Mouse (Mus musculus) CH12.LX (cell line): ENCODE measurements around the gene Hps6. TPM values are rescaled to one million over a fixed set of nuclear protein-coding genes. Genes with fewer than 3 reads are reported as not detected.

ENCODE experiments used
- DNase-seq: peaks from one replicate; pipeline ENCODE4 v3.0.0-alpha.2; 2013; ENCODE audit errors: extremely low read depth
- H3K27ac ChIP-seq: 2 replicates; pipeline ENCODE4 v1.5.1; 2012; ENCODE audit warnings: low read depth, mild to moderate bottlenecking, control low read depth, moderate library complexity; ENCODE audit not compliant: insufficient read depth
- H3K27me3 ChIP-seq: replicated peaks from 2 replicates; pipeline ENCODE3; 2012; ENCODE audit warnings: inconsistent platforms
- H3K36me3 ChIP-seq, 2 experiments: replicated peaks in 1 of 2; 2 replicates each; pipeline versions ENCODE3 to v1.6.1; 2012; ENCODE audit warnings: inconsistent platforms in 1 of 2, low read length in 1 of 2, mild to moderate bottlenecking in 1 of 2, mixed read lengths in 1 of 2, moderate library complexity in 1 of 2; ENCODE audit not compliant: control insufficient read depth in 1 of 2, insufficient read depth in 1 of 2
- H3K4me1 ChIP-seq, 2 experiments: 2 replicates each; pipeline ENCODE4 v1.6.1; 2012; ENCODE audit warnings: inconsistent platforms in 1 of 2, moderate library complexity in 1 of 2; ENCODE audit not compliant: insufficient read depth in 2 of 2, control insufficient read depth in 1 of 2
- H3K4me2 ChIP-seq: 2 replicates; pipeline ENCODE4 v1.6.1; 2012; ENCODE audit warnings: low read depth, mild to moderate bottlenecking, control low read depth; ENCODE audit not compliant: poor library complexity, insufficient read depth, severe bottlenecking
- H3K4me3 ChIP-seq, 3 experiments: fragments of 150-350 bp in 1 of 3; sonication (generic) in 1 of 3; replicated peaks in 1 of 3; 2 replicates each; pipeline versions ENCODE3 to v1.5.1; 2011 to 2012; ENCODE audit warnings: low read depth in 2 of 3, low read length in 2 of 3, mild to moderate bottlenecking in 2 of 3, moderate library complexity in 2 of 3, control low read depth in 1 of 3, improper control_type of control experiment in 1 of 3, inconsistent platforms in 1 of 3, mixed read lengths in 1 of 3; ENCODE audit not compliant: poor library complexity in 1 of 3
- H3K79me2 ChIP-seq: replicated peaks from 2 replicates; pipeline ENCODE4 v1.6.1; 2012; ENCODE audit warnings: mild to moderate bottlenecking, moderate library complexity; ENCODE audit not compliant: control insufficient read depth, poor library complexity, insufficient read depth, severe bottlenecking; ENCODE audit errors: extremely low read depth
- H3K9ac ChIP-seq: 2 replicates; pipeline ENCODE4 v1.6.1; 2012; ENCODE audit warnings: low read depth, mild to moderate bottlenecking, control low read depth, moderate library complexity; ENCODE audit not compliant: insufficient read depth
- H3K9me3 ChIP-seq: replicated peaks from 2 replicates; pipeline ENCODE3; 2012; ENCODE audit warnings: low read length, inconsistent platforms, mixed read lengths
- BHLHE40 ChIP-seq: IDR thresholded peaks from 2 replicates; pipeline ENCODE4 v1.6.1; 2011; ENCODE audit warnings: mild to moderate bottlenecking, low read depth, low read length, improper control_type of control experiment
- CHD1 ChIP-seq: IDR thresholded peaks from 2 replicates; pipeline ENCODE4 v1.6.1; 2012; ENCODE audit warnings: low read depth, low read length, improper control_type of control experiment, inconsistent platforms
- CHD2 ChIP-seq: IDR thresholded peaks from 2 replicates; pipeline ENCODE4 v1.6.1; 2011; ENCODE audit warnings: low read length, improper control_type of control experiment
- CTCF ChIP-seq, 2 experiments: IDR thresholded peaks in 1 of 2; conservative IDR thresholded peaks in 1 of 2; 2 replicates each; pipeline ENCODE4 v1.5.1; 2011 to 2012; ENCODE audit warnings: low read depth in 2 of 2, low read length in 2 of 2, improper control_type of control experiment in 1 of 2, inconsistent platforms in 1 of 2, mild to moderate bottlenecking in 1 of 2, moderate library complexity in 1 of 2
- E2F4 ChIP-seq: IDR thresholded peaks from 2 replicates; pipeline ENCODE4 v1.6.1; 2011; ENCODE audit warnings: low read depth, low read length, improper control_type of control experiment; ENCODE audit not compliant: insufficient replicate concordance
- ELF1 ChIP-seq: IDR thresholded peaks from 2 replicates; pipeline ENCODE4 v1.6.1; 2014; ENCODE audit warnings: low read depth, mild to moderate bottlenecking, inconsistent platforms, low read length, improper control_type of control experiment
- EP300 ChIP-seq: IDR thresholded peaks from 2 replicates; pipeline ENCODE4 v1.6.1; 2011; ENCODE audit warnings: low read length, improper control_type of control experiment
- ETS1 ChIP-seq: conservative IDR thresholded peaks from 2 replicates; pipeline ENCODE4 v1.6.1; 2012; ENCODE audit warnings: low read depth, mild to moderate bottlenecking, inconsistent platforms, low read length, improper control_type of control experiment, moderate library complexity
- GABPA ChIP-seq: IDR thresholded peaks from 2 replicates; pipeline ENCODE4 v1.6.1; 2012; ENCODE audit warnings: low read depth, low read length, improper control_type of control experiment, inconsistent platforms; ENCODE audit not compliant: insufficient replicate concordance
- HCFC1 ChIP-seq: IDR thresholded peaks from 2 replicates; pipeline ENCODE4 v1.6.1; 2012; ENCODE audit warnings: low read depth, mild to moderate bottlenecking, inconsistent platforms, low read length, improper control_type of control experiment
- IRF4 ChIP-seq: IDR thresholded peaks from 2 replicates; pipeline ENCODE4 v1.6.1; 2014; ENCODE audit warnings: low read depth, mild to moderate bottlenecking, inconsistent platforms, low read length, improper control_type of control experiment
- JUN ChIP-seq: IDR thresholded peaks from 2 replicates; pipeline ENCODE4 v1.6.1; 2011; ENCODE audit warnings: low read depth, mild to moderate bottlenecking, low read length, improper control_type of control experiment, moderate library complexity; ENCODE audit not compliant: insufficient read depth
- JUND ChIP-seq: conservative IDR thresholded peaks from 2 replicates; pipeline ENCODE4 v1.6.1; 2011; ENCODE audit warnings: low read depth, low read length, improper control_type of control experiment
- KAT2A ChIP-seq: IDR thresholded peaks from 2 replicates; pipeline ENCODE4 v1.6.1; 2012; ENCODE audit warnings: low read length, improper control_type of control experiment, inconsistent platforms; ENCODE audit not compliant: insufficient replicate concordance
- MAFK ChIP-seq: IDR thresholded peaks from 2 replicates; pipeline ENCODE4 v1.6.1; 2011; ENCODE audit warnings: low read length, improper control_type of control experiment; ENCODE audit not compliant: insufficient replicate concordance
- MAX ChIP-seq: IDR thresholded peaks from 2 replicates; pipeline ENCODE4 v1.6.1; 2011; ENCODE audit warnings: low read length, improper control_type of control experiment
- MAZ ChIP-seq: IDR thresholded peaks from 2 replicates; pipeline ENCODE4 v1.6.1; 2012; ENCODE audit warnings: low read depth, mild to moderate bottlenecking, inconsistent platforms, low read length, improper control_type of control experiment, moderate library complexity
- MEF2A ChIP-seq: IDR thresholded peaks from 2 replicates; pipeline ENCODE4 v1.6.1; 2014; ENCODE audit warnings: low read depth, mild to moderate bottlenecking, inconsistent platforms, low read length, improper control_type of control experiment, borderline replicate concordance
- MXI1 ChIP-seq: IDR thresholded peaks from 2 replicates; pipeline ENCODE4 v1.6.1; 2011; ENCODE audit warnings: mild to moderate bottlenecking, low read depth, low read length, improper control_type of control experiment
- MYC ChIP-seq: IDR thresholded peaks from 2 replicates; pipeline ENCODE4 v1.6.1; 2011; ENCODE audit warnings: low read depth, mild to moderate bottlenecking, improper control_type of control experiment, low read length
- NELFE ChIP-seq: IDR thresholded peaks from 2 replicates; pipeline ENCODE4 v1.6.1; 2011; ENCODE audit warnings: low read depth, low read length, improper control_type of control experiment
- NRF1 ChIP-seq: IDR thresholded peaks from 2 replicates; pipeline ENCODE4 v1.6.1; 2014; ENCODE audit warnings: low read depth, mild to moderate bottlenecking, inconsistent platforms, low read length, improper control_type of control experiment, moderate library complexity
- PAX5 ChIP-seq: IDR thresholded peaks from 2 replicates; pipeline ENCODE4 v1.6.1; 2012; ENCODE audit warnings: low read length, inconsistent platforms, mixed read lengths
- POLR2A ChIP-seq: IDR thresholded peaks from 2 replicates; pipeline ENCODE4 v1.6.1; 2011; ENCODE audit warnings: low read depth, mild to moderate bottlenecking, improper control_type of control experiment, low read length
- POLR2AphosphoS2 ChIP-seq: IDR thresholded peaks from 2 replicates; pipeline ENCODE4 v1.6.1; 2011; ENCODE audit warnings: low read depth, low read length, improper control_type of control experiment
- RAD21 ChIP-seq: IDR thresholded peaks from 2 replicates; pipeline ENCODE4 v1.6.1; 2011; ENCODE audit warnings: low read depth, mild to moderate bottlenecking, low read length, improper control_type of control experiment, moderate library complexity
- RCOR1 ChIP-seq: conservative IDR thresholded peaks from 2 replicates; pipeline ENCODE4 v1.6.1; 2012; ENCODE audit warnings: low read depth, mild to moderate bottlenecking, inconsistent platforms, low read length, improper control_type of control experiment
- SIN3A ChIP-seq: IDR thresholded peaks from 2 replicates; pipeline ENCODE4 v1.6.1; 2012; ENCODE audit warnings: low read length, improper control_type of control experiment, inconsistent platforms
- SMC3 ChIP-seq: IDR thresholded peaks from 2 replicates; pipeline ENCODE4 v1.6.1; 2011; ENCODE audit warnings: low read depth, low read length, improper control_type of control experiment
- TBP ChIP-seq: conservative IDR thresholded peaks from 2 replicates; pipeline ENCODE4 v1.6.1; 2011; ENCODE audit warnings: low read depth, low read length, improper control_type of control experiment
- TCF12 ChIP-seq: IDR thresholded peaks from 2 replicates; pipeline ENCODE4 v1.6.1; 2014; ENCODE audit warnings: low read depth, mild to moderate bottlenecking, inconsistent platforms, low read length, improper control_type of control experiment
- UBTF ChIP-seq: IDR thresholded peaks from 2 replicates; pipeline ENCODE4 v1.6.1; 2012; ENCODE audit warnings: low read depth, mild to moderate bottlenecking, inconsistent platforms, low read length, improper control_type of control experiment, moderate library complexity
- USF1 ChIP-seq: IDR thresholded peaks from 2 replicates; pipeline ENCODE4 v1.6.1; 2014; ENCODE audit warnings: low read depth, mild to moderate bottlenecking, inconsistent platforms, low read length, improper control_type of control experiment
- USF2 ChIP-seq: conservative IDR thresholded peaks from 2 replicates; pipeline ENCODE4 v1.6.1; 2011; ENCODE audit warnings: low read depth, low read length, improper control_type of control experiment
- ZC3H11A ChIP-seq: IDR thresholded peaks from 2 replicates; pipeline ENCODE4 v1.6.1; 2012; ENCODE audit warnings: low read depth, mild to moderate bottlenecking, inconsistent platforms, low read length, improper control_type of control experiment
- ZKSCAN1 ChIP-seq: IDR thresholded peaks from 2 replicates; pipeline ENCODE4 v1.6.1; 2012; ENCODE audit warnings: low read depth, inconsistent platforms, low read length, improper control_type of control experiment, borderline replicate concordance
- ZMIZ1 ChIP-seq: IDR thresholded peaks from 2 replicates; pipeline ENCODE4 v1.6.1; 2012; ENCODE audit warnings: low read depth, mild to moderate bottlenecking, inconsistent platforms, low read length, improper control_type of control experiment
- ZNF384 ChIP-seq: IDR thresholded peaks from 2 replicates; pipeline ENCODE4 v1.6.1; 2012; ENCODE audit warnings: low read depth, low read length, improper control_type of control experiment, inconsistent platforms
- dilution Hi-C: fragments of 300-500 bp; cut with MboI; formaldehyde crosslinking; loops from 2 replicates; pipeline ENCODE4 v1.14.3; 2020; ENCODE audit warnings: low sequenced_read_pairs; ENCODE audit not compliant: extremely low pct_unique_long_range_greater_than_20kb, extremely low pct_ligation_motif_present
- in situ Hi-C: fragments of 300-500 bp; cut with MboI; formaldehyde crosslinking; loops from 3 replicates; pipeline ENCODE4 v1.14.3; 2019; ENCODE audit warnings: low sequenced_read_pairs, low pct_ligation_motif_present, low pct_unique_long_range_greater_than_20kb, mixed read lengths
- polyA plus RNA-seq: library from polyadenylated mRNA; unstranded; fragments of >175 nt; gene quantifications from 2 replicates; pipeline ENCODE4 v1.2.1, GENCODE M21; 2012; ENCODE audit warnings: low read depth; ENCODE audit not compliant: insufficient read length
- total RNA-seq, 2 experiments: library from RNA; depleted of rRNA; stranded (reverse); fragments of 300-350 nt in 1 of 2; fragments of >200 nt in 1 of 2; gene quantifications; 2 replicates each; pipeline ENCODE4 v1.2.3; 2012 to 2014

The Hps6 gene
- total and polyA plus RNA-seq, 3 experiments = 5.8 to 10.6 (median 6.7) TPM

- dilution Hi-C loops = no loop called here
- no peaks in the 10 kb centered on the region for H3K27me3 ChIP-seq
Measured at GRCm38 (mm10) chr19:46039478-46039877, 36.2 kb downstream of the Hps6 start.

GRCm38 (mm10) chr19:46040149-46040902, 37.0 kb downstream of the Hps6 start:
- Histone ChIP-seq H3K4me1 (peaks cover 8 to 44% of the 10 kb centered on the region in 2 experiments), H3K27me3 (peaks cover 1% of the 10 kb centered on the region), H3K79me2 (peaks cover 62% of the 10 kb centered on the region), H3K27ac (peak overlapping the region; percentile 88), H3K9me3 (no peaks in the 10 kb centered on the region), H3K4me3 (peak overlapping the region; percentile 56 to 76 (median 65)), H3K9ac (peak overlapping the region; percentile 84), H3K4me2 (peak overlapping the region; percentile 89), H3K36me3 (peaks cover 9 to 16% of the 10 kb centered on the region in 2 experiments)
- DNase-seq = peak; percentile 69
- in situ Hi-C loops (no loop called here), dilution Hi-C loops (no loop called here)
- TF ChIP-seq JUND (no peak), USF1 (no peak), RAD21 (no peak), UBTF (no peak), CTCF (conservative IDR thresholded peaks at IDR 0.05 in 1 of 2, IDR thresholded peaks at IDR 0.05 in 1 of 2; ENCODE audit: low read depth in 2 of 2, low read length in 2 of 2) (no peak), MYC (peak; percentile 98), ZC3H11A (no peak), IRF4 (peak; percentile 45; the same call in 1 of the 2 replicates), BHLHE40 (peak; percentile 64), TBP (peak; percentile 88), JUN (no peak), MAFK (no peak), ZMIZ1 (no peak; the same call in none of the 2 replicates), MAX (peak; percentile 58), NELFE (peak; percentile 63), CHD1 (0 out of 2 replicates have a peak, but pooled peaks have one; percentile 65)

More at GRCm38 (mm10) chr19:46039478-46039877, 36.2 kb downstream of the Hps6 start:
- in situ Hi-C loops = no loop called here
- H3K4me3 ChIP-seq = peak overlapping the region; percentile 56 to 76 (median 65)
- H3K4me2 ChIP-seq = peak overlapping the region; percentile 89
- peaks cover 8 to 44% of the 10 kb centered on the region in 2 experiments for H3K4me1 ChIP-seq
- no peaks in the 10 kb centered on the region for H3K9me3 ChIP-seq
- H3K36me3 ChIP-seq = peaks cover 17 to 24% of the 10 kb centered on the region in 2 experiments
- peak overlapping the region; percentile 87 for H3K9ac ChIP-seq
- peaks cover 60% of the 10 kb centered on the region for H3K79me2 ChIP-seq
- H3K27ac ChIP-seq = peak overlapping the region; percentile 88
- peak; percentile 87 for DNase-seq
- peak; percentile 75 for TF ChIP-seq POLR2A
- TF ChIP-seq SIN3A = peak; percentile 40; the same call in 1 of the 2 replicates
- peak; percentile 69 for TF ChIP-seq TCF12
- TF ChIP-seq E2F4 = no peak
- no peak for TF ChIP-seq SMC3
- peak; percentile 65 for TF ChIP-seq ZMIZ1
- TF ChIP-seq CHD2 = 0 out of 2 replicates have a peak, but pooled peaks have one; percentile 47
- no peak for TF ChIP-seq IRF4
- TF ChIP-seq ZKSCAN1 = no peak
- TF ChIP-seq HCFC1 = no peak
- TF ChIP-seq NELFE = peak; percentile 51
- TF ChIP-seq ELF1 = peak; percentile 73
- no peak for TF ChIP-seq MEF2A
- TF ChIP-seq USF1 = no peak
- no peak for TF ChIP-seq USF2
- no peak for TF ChIP-seq ZC3H11A
- TF ChIP-seq MYC = no peak
- no peak for TF ChIP-seq JUND
- TF ChIP-seq TBP = no peak
- TF ChIP-seq KAT2A = no peak
- TF ChIP-seq NRF1 = 0 out of 2 replicates have a peak, but pooled peaks have one; percentile 20
- no peak for TF ChIP-seq MAFK
- TF ChIP-seq EP300 = no peak
- no peak for TF ChIP-seq CHD1
- TF ChIP-seq MXI1 = no peak
- TF ChIP-seq RCOR1 = no peak
- TF ChIP-seq UBTF = peak; percentile 53; the same call in 1 of the 2 replicates
- no peak for TF ChIP-seq CTCF (conservative IDR thresholded peaks at IDR 0.05 in 1 of 2, IDR thresholded peaks at IDR 0.05 in 1 of 2; ENCODE audit: low read depth in 2 of 2, low read length in 2 of 2)
- TF ChIP-seq BHLHE40 = peak; percentile 2
- TF ChIP-seq RAD21 = no peak
- no peak for TF ChIP-seq POLR2AphosphoS2
- no peak for TF ChIP-seq JUN
- TF ChIP-seq MAX = no peak
- TF ChIP-seq MAZ = peak; percentile 97
- no peak for TF ChIP-seq GABPA
- no peak for TF ChIP-seq PAX5
- no peak for TF ChIP-seq ZNF384
- no peak for TF ChIP-seq ETS1
- TF ChIP-seq, all 38 proteins: peak for 11
